Comparison of ENCODE assay signal across 27 mouse cellular contexts in genomic region chr12:106722010-106722362, GRCm38 (mm10).
DNase-seq lines count a peak whose midpoint lies in the region; ATAC-seq and TF ChIP-seq lines count a peak whose summit lies in the region.
"Had no signal": no experiment of that assay in that cellular context is flagged by ENCODE, and none has a peak within 500 bp of the region (broad histone marks: within the 10 kb centered on the region; RNA-seq: fewer than 3 reads in every experiment).

No protein-coding gene starts in this region.

- 0 out of 2 replicates have a peak overlapping the region, but pooled peaks have one; percentile 10 for H3K27ac ChIP-seq in kidney, embryonic 15.5 days
- no peak overlapping the region for H3K27ac ChIP-seq in kidney, postnatal 0 days
- H3K27ac ChIP-seq: embryonic facial prominence, embryonic 13.5 days; embryonic facial prominence, embryonic 15.5 days; forebrain, embryonic 10.5 days; forebrain, embryonic 12.5 days had no signal

- no peaks in the 10 kb centered on the region for H3K27me3 ChIP-seq in kidney, embryonic 15.5 days
- H3K27me3 ChIP-seq in kidney, postnatal 0 days (ENCODE audit: insufficient read depth, low read length) = no peaks in the 10 kb centered on the region
- H3K27me3 ChIP-seq: CH12.LX; embryonic facial prominence, embryonic 13.5 days; embryonic facial prominence, embryonic 15.5 days; forebrain, embryonic 12.5 days; Patski had no signal

- no peaks in the 10 kb centered on the region for H3K9me3 ChIP-seq in kidney, embryonic 15.5 days (replicated peaks)
- no peaks in the 10 kb centered on the region for H3K9me3 ChIP-seq in kidney, postnatal 0 days (replicated peaks; ENCODE audit: low read length)
- H3K9me3 ChIP-seq: embryonic facial prominence, embryonic 13.5 days; embryonic facial prominence, embryonic 15.5 days; forebrain, embryonic 10.5 days; forebrain, embryonic 12.5 days had no signal

- DNase-seq in embryo, embryonic 11 days = peak; percentile 8
- DNase-seq in embryo, embryonic 10.5 days (ENCODE audit: low spot score) = no peak
- no peak for DNase-seq in kidney, adult 8-10 months
- DNase-seq in kidney, postnatal 0 days (ENCODE audit: low spot score) = no peak
- no peak for DNase-seq in kidney, postnatal 36 days
- DNase-seq: adrenal gland, adult 8-10 months; adrenal gland, postnatal 14 days; adrenal gland, postnatal 36 days; B cell, adult 2 months; cerebellum, adult 11-12 months; cerebellum, adult 2 months; cerebellum, adult 9-10 months; cerebellum, postnatal 10 days; cerebellum, postnatal 25 days had no signal

- 31% methylated on average over 2 of the region's 2 CpGs for WGBS in kidney, embryonic 15.5 days
- 30% methylated on average over 2 of the region's 2 CpGs for WGBS in kidney, postnatal 0 days

- peak; percentile 68; the same call in 1 of the 2 replicates for ATAC-seq in kidney, embryonic 15.5 days (replicated peaks; ENCODE audit: low FRiP score)
- ATAC-seq in kidney, postnatal 0 days (replicated peaks; ENCODE audit: low FRiP score, low read depth) = peak; percentile 52; the same call in 1 of the 2 replicates
- ATAC-seq: activated CD4-positive, CD25-positive, alpha-beta regulatory T cell, adult 4 months; CD4-positive, CD25-positive, alpha-beta regulatory T cell, adult 4 months; forebrain, embryonic 14.5 days; forebrain, embryonic 16.5 days; Patski had no signal

- TF ChIP-seq CTCF in kidney, postnatal 0 days (IDR thresholded peaks at IDR 0.05; ENCODE audit: low read depth) = no peak

- H3K9ac ChIP-seq in kidney, embryonic 15.5 days = no peak overlapping the region
- H3K9ac ChIP-seq in kidney, postnatal 0 days (ENCODE audit: low read depth, low read length) = no peak overlapping the region
- H3K9ac ChIP-seq: embryonic facial prominence, embryonic 15.5 days; forebrain, embryonic 12.5 days had no signal

- no peak overlapping the region for H3K4me2 ChIP-seq in kidney, embryonic 15.5 days
- H3K4me2 ChIP-seq in kidney, postnatal 0 days (ENCODE audit: low read length) = no peak overlapping the region
- H3K4me2 ChIP-seq: embryonic facial prominence, embryonic 13.5 days; embryonic facial prominence, embryonic 15.5 days; forebrain, embryonic 12.5 days had no signal

- peaks cover 12% of the 10 kb centered on the region; the same call in 1 of the 2 replicates for H3K4me1 ChIP-seq in kidney, embryonic 15.5 days
- no peaks in the 10 kb centered on the region for H3K4me1 ChIP-seq in kidney, postnatal 0 days (replicated peaks; ENCODE audit: insufficient read depth, low read length)
- H3K4me1 ChIP-seq: embryonic facial prominence, embryonic 15.5 days had no signal

- H3K4me3 ChIP-seq in kidney, embryonic 15.5 days (replicated peaks) = no peak overlapping the region
- no peak overlapping the region for H3K4me3 ChIP-seq in kidney, postnatal 0 days (replicated peaks; ENCODE audit: low read depth, low read length)
- H3K4me3 ChIP-seq: embryonic facial prominence, embryonic 13.5 days; embryonic facial prominence, embryonic 15.5 days; erythroblast, embryonic 14.5 days; forebrain, embryonic 10.5 days; forebrain, embryonic 12.5 days had no signal

- H3K36me3 ChIP-seq in kidney, embryonic 15.5 days = no peaks in the 10 kb centered on the region
- no peaks in the 10 kb centered on the region for H3K36me3 ChIP-seq in kidney, postnatal 0 days (ENCODE audit: insufficient read depth, low read length)
- H3K36me3 ChIP-seq: embryonic facial prominence, embryonic 13.5 days; embryonic facial prominence, embryonic 15.5 days; forebrain, embryonic 10.5 days; forebrain, embryonic 12.5 days; G1E had no signal
